Mouse (Mus musculus): ENCODE data around the gene Slc38a9. TPM values are rescaled to one million over a fixed set of nuclear protein-coding genes. Genes with fewer than 3 reads are reported as not detected.

The Slc38a9 gene
- polyA plus RNA-seq, 1 experiment from 2014 or later = 13.3 TPM

- WGBS = 74% methylated on average over 4 of the region's 4 CpGs
- Histone ChIP-seq H3K36me3 (ENCODE audit: control insufficient read depth, insufficient read depth, low read length) (no peaks in the 10 kb centered on the region), H3K4me2 (no peak overlapping the region), H3K27me3 (replicated peaks; ENCODE audit: control insufficient read depth, insufficient read depth, low read length) (no peaks in the 10 kb centered on the region), H3K9ac (ENCODE audit: low read depth, low read length) (no peak overlapping the region), H3K4me3 (ENCODE audit: low read depth, low read length) (no peak overlapping the region), H3K27ac (ENCODE audit: low read depth, low read length) (no peak overlapping the region), H3K4me1 (replicated peaks; ENCODE audit: control insufficient read depth, insufficient read depth, low read length) (peaks cover 12% of the 10 kb centered on the region), H3K9me3 (ENCODE audit: control insufficient read depth, low read length) (peaks cover 5% of the 10 kb centered on the region; the same call in 1 of the 2 replicates)
- ATAC-seq (replicated peaks; ENCODE audit: low FRiP score) (no peak), DNase-seq (ENCODE audit: low spot score) (no peak)
These were observed 102.0 kb downstream of the Slc38a9 start for GRCm38 (mm10) chr13:112762548-112762947.

DNA sequence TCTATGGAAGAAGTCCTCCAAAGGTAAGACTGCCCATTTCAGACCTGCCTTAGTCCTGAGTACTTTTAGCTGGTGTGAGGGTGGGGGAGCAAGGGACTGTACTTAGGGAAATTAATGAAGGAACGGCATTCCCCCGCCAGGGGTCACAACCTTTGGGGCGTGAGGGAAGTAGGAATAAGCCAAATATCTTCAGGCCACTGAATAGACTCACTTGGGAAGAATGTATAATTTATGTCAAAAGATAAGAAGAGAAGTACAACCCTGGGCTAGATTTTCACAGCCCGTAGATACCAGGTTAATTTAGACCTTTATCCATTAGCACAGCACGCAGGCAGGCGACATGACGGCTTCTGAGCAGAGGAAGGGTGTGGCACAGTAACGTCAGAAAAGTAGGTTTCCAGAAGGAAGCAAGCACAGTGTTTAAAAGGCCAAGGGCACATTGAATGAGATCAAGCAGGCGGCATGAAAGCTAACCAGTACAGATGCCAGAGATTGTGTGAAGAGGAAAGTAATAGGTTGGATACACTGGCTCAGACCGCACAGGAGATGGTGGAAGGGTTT is 103.1 kb downstream of the Slc38a9 start:
- no peak overlapping the region for H3K4me3 ChIP-seq (ENCODE audit: low read depth, low read length)
- no peak overlapping the region for H3K27ac ChIP-seq (ENCODE audit: low read depth, low read length)
- H3K4me1 ChIP-seq (replicated peaks; ENCODE audit: control insufficient read depth, insufficient read depth, low read length) = peaks cover 12% of the 10 kb centered on the region
- H3K9me3 ChIP-seq (ENCODE audit: control insufficient read depth, low read length) = peaks cover 8% of the 10 kb centered on the region; the same call in 1 of the 2 replicates
- H3K9ac ChIP-seq (ENCODE audit: low read depth, low read length) = no peak overlapping the region
- no peaks in the 10 kb centered on the region for H3K36me3 ChIP-seq (ENCODE audit: control insufficient read depth, insufficient read depth, low read length)
- ATAC-seq (replicated peaks; ENCODE audit: low FRiP score) (peak; percentile 40; the same call in 1 of the 2 replicates), DNase-seq (ENCODE audit: low spot score) (no peak)
- no peaks in the 10 kb centered on the region for H3K27me3 ChIP-seq (replicated peaks; ENCODE audit: control insufficient read depth, insufficient read depth, low read length)
- WGBS = 56% methylated on average over 10 of the region's 10 CpGs
- H3K4me2 ChIP-seq = no peak overlapping the region

DNA sequence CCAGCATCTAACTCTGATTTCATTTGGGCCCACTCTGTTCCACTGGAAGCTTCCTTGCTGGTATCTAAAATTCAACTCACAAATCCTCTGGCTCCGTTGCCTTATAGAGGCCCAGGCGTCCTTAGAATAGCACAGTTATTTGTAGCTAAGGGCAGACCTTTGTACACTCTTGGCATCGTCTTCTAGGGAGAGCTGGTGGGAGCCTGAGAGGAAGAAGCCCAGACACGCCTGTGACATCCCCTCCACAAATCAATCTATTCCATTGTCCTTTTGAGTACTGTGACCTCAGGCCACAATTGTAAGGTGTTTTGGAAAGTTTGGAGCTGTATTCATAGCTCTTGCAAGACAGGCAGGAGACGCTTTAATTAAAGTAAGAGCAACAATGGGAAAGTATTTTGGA is 104.0 kb downstream of the Slc38a9 start:
- Histone ChIP-seq H3K36me3 (ENCODE audit: control insufficient read depth, insufficient read depth, low read length) (no peaks in the 10 kb centered on the region), H3K27ac (ENCODE audit: low read depth, low read length) (no peak overlapping the region)

GRCm38 (mm10) chr13:112765654-112766053 is 105.1 kb downstream of the Slc38a9 start:
- Histone ChIP-seq H3K4me3 (ENCODE audit: low read depth, low read length) (no peak overlapping the region), H3K27me3 (replicated peaks; ENCODE audit: control insufficient read depth, insufficient read depth, low read length) (no peaks in the 10 kb centered on the region), H3K36me3 (ENCODE audit: control insufficient read depth, insufficient read depth, low read length) (no peaks in the 10 kb centered on the region), H3K9ac (ENCODE audit: low read depth, low read length) (no peak overlapping the region), H3K4me2 (no peak overlapping the region), H3K27ac (ENCODE audit: low read depth, low read length) (no peak overlapping the region), H3K9me3 (ENCODE audit: control insufficient read depth, low read length) (peaks cover 8% of the 10 kb centered on the region; the same call in 1 of the 2 replicates), H3K4me1 (replicated peaks; ENCODE audit: control insufficient read depth, insufficient read depth, low read length) (peaks cover 4% of the 10 kb centered on the region)
- ATAC-seq (replicated peaks; ENCODE audit: low FRiP score) (no peak), DNase-seq (ENCODE audit: low spot score) (no peak)
- WGBS = 81% methylated on average over 3 of the region's 3 CpGs

More for the DNA sequence above, 104.0 kb downstream of the Slc38a9 start:
- 79% methylated on average over 5 of the region's 5 CpGs for WGBS
- Histone ChIP-seq H3K4me2 (no peak overlapping the region), H3K4me3 (ENCODE audit: low read depth, low read length) (no peak overlapping the region), H3K27me3 (replicated peaks; ENCODE audit: control insufficient read depth, insufficient read depth, low read length) (no peaks in the 10 kb centered on the region), H3K9me3 (ENCODE audit: control insufficient read depth, low read length) (peaks cover 8% of the 10 kb centered on the region; the same call in 1 of the 2 replicates), H3K9ac (ENCODE audit: low read depth, low read length) (no peak overlapping the region), H3K4me1 (replicated peaks; ENCODE audit: control insufficient read depth, insufficient read depth, low read length) (peaks cover 12% of the 10 kb centered on the region)
- no peak for ATAC-seq (replicated peaks; ENCODE audit: low FRiP score)
- no peak for DNase-seq (ENCODE audit: low spot score)

DNA sequence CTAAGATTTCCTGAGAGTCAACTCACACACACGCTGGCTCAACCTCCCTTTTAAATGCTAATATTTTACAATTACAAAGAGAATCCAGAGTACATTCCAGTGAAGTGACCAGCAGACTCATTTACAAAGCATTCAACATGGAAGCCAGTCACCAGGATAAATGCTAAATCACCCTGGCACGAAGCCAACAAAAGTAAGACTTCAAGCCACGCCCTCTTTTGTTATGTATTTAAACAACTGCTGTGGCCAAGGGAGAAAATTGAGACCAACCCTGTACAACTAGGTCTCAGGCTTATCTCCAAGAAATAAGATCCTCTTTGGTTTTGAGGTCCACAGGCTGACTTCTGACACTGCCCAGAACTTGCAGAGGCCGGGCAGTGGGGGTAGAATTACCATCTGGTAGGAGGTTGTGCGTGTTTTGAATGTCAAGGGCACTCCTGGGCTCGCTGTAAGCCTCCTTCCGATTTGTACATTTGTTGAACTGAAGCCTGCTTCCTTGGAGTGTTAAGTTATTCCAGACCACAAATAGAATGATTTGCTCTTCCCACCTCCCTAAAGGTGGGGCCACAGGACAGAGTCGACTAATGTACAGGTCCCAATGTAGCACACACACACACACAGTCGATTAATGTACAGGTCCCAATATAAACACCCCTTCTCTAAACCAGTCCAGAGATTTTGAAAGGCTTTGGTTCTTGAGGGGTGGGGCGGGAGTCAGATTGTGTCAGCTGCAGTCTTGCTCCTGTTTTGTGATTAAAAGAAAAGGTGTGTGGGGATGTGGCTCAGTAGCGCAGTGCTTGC is 110.2 kb downstream of the Slc38a9 start:
- Histone ChIP-seq H3K4me3 (ENCODE audit: low read depth, low read length) (no peak overlapping the region), H3K4me2 (no peak overlapping the region), H3K36me3 (ENCODE audit: control insufficient read depth, insufficient read depth, low read length) (no peaks in the 10 kb centered on the region), H3K27me3 (replicated peaks; ENCODE audit: control insufficient read depth, insufficient read depth, low read length) (no peaks in the 10 kb centered on the region), H3K9ac (ENCODE audit: low read depth, low read length) (no peak overlapping the region), H3K9me3 (ENCODE audit: control insufficient read depth, low read length) (peaks cover 8% of the 10 kb centered on the region; the same call in 1 of the 2 replicates), H3K4me1 (replicated peaks; ENCODE audit: control insufficient read depth, insufficient read depth, low read length) (no peaks in the 10 kb centered on the region), H3K27ac (ENCODE audit: low read depth, low read length) (no peak overlapping the region)
- WGBS = 55% methylated on average over 11 of the region's 11 CpGs
- DNase-seq (ENCODE audit: low spot score) (no peak), ATAC-seq (replicated peaks; ENCODE audit: low FRiP score) (no peak)

- H3K36me3 ChIP-seq (ENCODE audit: control insufficient read depth, insufficient read depth, low read length) = no peaks in the 10 kb centered on the region
- no peak overlapping the region for H3K9ac ChIP-seq (ENCODE audit: low read depth, low read length)
- peaks cover 8% of the 10 kb centered on the region; the same call in 1 of the 2 replicates for H3K9me3 ChIP-seq (ENCODE audit: control insufficient read depth, low read length)
- ATAC-seq (replicated peaks; ENCODE audit: low FRiP score) = no peak
- H3K4me3 ChIP-seq (ENCODE audit: low read depth, low read length) = no peak overlapping the region
- H3K4me2 ChIP-seq = no peak overlapping the region
- WGBS = 46% methylated on average over 15 of the region's 15 CpGs
- no peak overlapping the region for H3K27ac ChIP-seq (ENCODE audit: low read depth, low read length)
- no peaks in the 10 kb centered on the region for H3K27me3 ChIP-seq (replicated peaks; ENCODE audit: control insufficient read depth, insufficient read depth, low read length)
- H3K4me1 ChIP-seq (replicated peaks; ENCODE audit: control insufficient read depth, insufficient read depth, low read length) = no peaks in the 10 kb centered on the region
- DNase-seq (ENCODE audit: low spot score) = no peak
These were observed 111.1 kb downstream of the Slc38a9 start for GRCm38 (mm10) chr13:112771447-112772208.

DNA sequence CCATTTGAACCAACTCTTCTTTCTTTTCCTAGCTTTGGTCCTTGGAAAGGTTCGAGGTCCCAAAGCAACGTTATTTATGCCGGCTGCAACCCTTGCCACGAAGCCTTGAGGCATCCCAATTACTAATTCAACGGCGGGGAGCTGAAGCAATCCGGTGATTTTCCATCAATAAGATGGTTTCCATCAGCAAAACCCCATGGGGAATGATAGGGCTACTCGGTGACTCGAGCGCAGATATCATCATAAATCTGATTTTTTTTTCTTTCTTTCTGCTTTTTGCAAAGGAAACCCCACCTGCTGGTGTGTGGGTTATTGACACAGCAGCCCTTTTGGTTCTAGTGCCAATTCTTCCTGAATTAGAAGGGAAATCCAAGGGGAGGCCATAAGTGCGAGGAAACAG is 111.7 kb downstream of the Slc38a9 start:
- H3K9ac ChIP-seq (ENCODE audit: low read depth, low read length) = no peak overlapping the region
- H3K9me3 ChIP-seq (ENCODE audit: control insufficient read depth, low read length) = peaks cover 5% of the 10 kb centered on the region; the same call in 1 of the 2 replicates
- WGBS = 81% methylated on average over 11 of the region's 11 CpGs
- H3K4me1 ChIP-seq (replicated peaks; ENCODE audit: control insufficient read depth, insufficient read depth, low read length) = no peaks in the 10 kb centered on the region
- no peak for ATAC-seq (replicated peaks; ENCODE audit: low FRiP score)
- no peak overlapping the region for H3K27ac ChIP-seq (ENCODE audit: low read depth, low read length)
- no peak for DNase-seq (ENCODE audit: low spot score)
- H3K4me3 ChIP-seq (ENCODE audit: low read depth, low read length) = no peak overlapping the region
- no peak overlapping the region for H3K4me2 ChIP-seq
- H3K27me3 ChIP-seq (replicated peaks; ENCODE audit: control insufficient read depth, insufficient read depth, low read length) = no peaks in the 10 kb centered on the region
- no peaks in the 10 kb centered on the region for H3K36me3 ChIP-seq (ENCODE audit: control insufficient read depth, insufficient read depth, low read length)

DNA sequence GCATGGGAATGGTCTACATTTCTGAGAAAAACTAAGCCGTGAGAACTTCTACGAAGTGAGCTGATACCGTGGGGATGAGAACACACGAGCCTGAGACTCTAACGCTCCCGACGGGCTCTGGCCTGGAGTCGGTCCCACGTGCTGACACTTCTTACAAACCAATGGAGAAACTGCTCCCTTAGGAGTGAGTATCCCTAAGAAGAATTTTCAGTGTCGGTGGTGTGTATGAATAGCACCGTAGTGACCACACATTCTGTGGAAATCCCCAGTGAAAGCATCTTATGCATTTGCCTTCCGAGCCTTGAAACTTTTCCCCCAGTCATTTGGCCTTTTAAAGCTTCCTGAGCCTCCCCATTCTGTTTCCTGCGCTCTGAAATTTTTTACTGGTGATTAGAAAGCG is 112.3 kb downstream of the Slc38a9 start:
- Histone ChIP-seq H3K9me3 (ENCODE audit: control insufficient read depth, low read length) (peaks cover under 1% of the 10 kb centered on the region; the same call in 1 of the 2 replicates), H3K9ac (ENCODE audit: low read depth, low read length) (no peak overlapping the region), H3K27me3 (replicated peaks; ENCODE audit: control insufficient read depth, insufficient read depth, low read length) (no peaks in the 10 kb centered on the region), H3K4me3 (ENCODE audit: low read depth, low read length) (no peak overlapping the region), H3K36me3 (ENCODE audit: control insufficient read depth, insufficient read depth, low read length) (no peaks in the 10 kb centered on the region), H3K4me1 (replicated peaks; ENCODE audit: control insufficient read depth, insufficient read depth, low read length) (no peaks in the 10 kb centered on the region), H3K4me2 (no peak overlapping the region), H3K27ac (ENCODE audit: low read depth, low read length) (no peak overlapping the region)
- no peak for ATAC-seq (replicated peaks; ENCODE audit: low FRiP score)
- no peak for DNase-seq (ENCODE audit: low spot score)
- 79% methylated on average over 14 of the region's 14 CpGs for WGBS
